Mouse (Mus musculus) spleen, adult 2 months (tissue): ENCODE measurements around the gene Ndufaf7.

Source experiments
- CTCF ChIP-seq: fragments of 200-500 bp; IDR thresholded peaks from 2 replicates; pipeline ENCODE4 v1.5.1; 2011; ENCODE audit warnings: mild to moderate bottlenecking, inconsistent platforms; ENCODE audit not compliant: insufficient read depth, insufficient read length, insufficient replicate concordance; ENCODE audit errors: extremely low read depth
- POLR2A ChIP-seq: fragments of 200-500 bp; IDR thresholded peaks from 2 replicates; pipeline ENCODE4 v1.6.1; 2011; ENCODE audit warnings: low read depth, low read length, inconsistent platforms

DNA sequence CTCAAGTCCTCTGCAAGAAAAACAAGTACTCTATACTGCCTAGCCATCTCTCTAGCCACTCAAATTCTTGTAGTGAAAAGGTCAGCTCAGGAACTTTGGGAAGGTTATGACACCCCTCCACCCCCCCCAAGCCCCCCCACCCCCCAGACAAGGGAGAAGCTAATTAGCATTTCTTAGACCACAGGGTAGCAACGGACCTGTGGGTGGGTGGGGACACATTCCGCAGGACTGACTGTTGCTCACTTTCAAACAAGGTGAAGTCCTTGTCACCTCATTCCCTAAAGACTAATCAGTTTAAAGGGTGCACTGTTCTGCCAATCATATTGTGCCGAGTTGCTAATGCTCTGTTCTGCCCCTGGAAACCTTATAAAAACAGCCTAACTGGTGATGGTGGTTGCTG is 23.0 kb upstream of the Ndufaf7 start:
- TF ChIP-seq CTCF (no peak), POLR2A (no peak)
